Mouse (Mus musculus) cerebellum, adult 9-11 months (tissue): ENCODE data around the gene Hoxc12.

ENCODE experiments used
- DNase-seq: peaks from one replicate; pipeline ENCODE4 v3.0.0; 2022

The Hoxc12 gene

DNA sequence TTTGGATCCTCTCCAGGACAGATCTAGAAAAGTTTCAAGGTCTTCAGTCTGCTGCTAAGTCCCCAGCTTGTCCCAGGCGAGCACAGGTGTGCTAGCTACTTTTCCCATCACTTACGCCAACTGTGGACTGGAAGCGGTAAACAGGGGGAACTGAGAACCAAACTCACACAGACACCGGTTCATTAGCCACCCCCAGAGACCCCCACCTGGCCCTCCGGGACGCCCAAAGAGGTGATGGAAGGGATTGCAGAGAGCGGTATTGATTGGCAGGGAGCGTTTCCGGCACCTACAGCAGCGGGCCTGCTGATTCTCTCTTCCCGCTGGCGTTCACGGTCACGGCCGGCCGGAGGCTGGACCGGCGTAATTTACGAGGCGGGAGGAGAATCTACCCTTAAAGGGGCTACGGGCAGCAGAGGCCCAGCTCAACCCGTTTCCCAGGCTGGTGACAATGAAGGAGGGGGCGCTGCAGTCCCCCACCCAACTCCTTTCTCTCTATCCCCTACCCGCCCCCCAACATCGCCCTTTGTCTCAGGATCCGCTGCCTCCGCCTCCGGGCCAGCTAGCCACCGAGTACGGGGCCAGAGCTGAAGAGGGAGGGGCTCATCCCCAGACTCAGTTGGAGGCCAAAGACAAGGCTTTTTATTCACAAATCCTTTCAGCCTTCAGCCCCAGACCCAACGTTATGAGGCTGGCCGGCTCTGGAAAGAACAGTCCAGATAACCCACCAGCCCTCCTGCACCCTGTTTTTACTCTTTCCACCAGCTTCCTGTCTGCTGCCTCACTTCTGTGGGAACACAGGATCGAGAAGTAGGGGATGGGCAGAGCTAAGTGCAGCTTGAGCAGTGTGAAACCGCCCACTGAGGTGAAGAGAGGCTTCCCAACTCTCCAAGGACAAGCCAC, 2.9 kb downstream of the Hoxc12 start:
- no peak for DNase-seq

DNA sequence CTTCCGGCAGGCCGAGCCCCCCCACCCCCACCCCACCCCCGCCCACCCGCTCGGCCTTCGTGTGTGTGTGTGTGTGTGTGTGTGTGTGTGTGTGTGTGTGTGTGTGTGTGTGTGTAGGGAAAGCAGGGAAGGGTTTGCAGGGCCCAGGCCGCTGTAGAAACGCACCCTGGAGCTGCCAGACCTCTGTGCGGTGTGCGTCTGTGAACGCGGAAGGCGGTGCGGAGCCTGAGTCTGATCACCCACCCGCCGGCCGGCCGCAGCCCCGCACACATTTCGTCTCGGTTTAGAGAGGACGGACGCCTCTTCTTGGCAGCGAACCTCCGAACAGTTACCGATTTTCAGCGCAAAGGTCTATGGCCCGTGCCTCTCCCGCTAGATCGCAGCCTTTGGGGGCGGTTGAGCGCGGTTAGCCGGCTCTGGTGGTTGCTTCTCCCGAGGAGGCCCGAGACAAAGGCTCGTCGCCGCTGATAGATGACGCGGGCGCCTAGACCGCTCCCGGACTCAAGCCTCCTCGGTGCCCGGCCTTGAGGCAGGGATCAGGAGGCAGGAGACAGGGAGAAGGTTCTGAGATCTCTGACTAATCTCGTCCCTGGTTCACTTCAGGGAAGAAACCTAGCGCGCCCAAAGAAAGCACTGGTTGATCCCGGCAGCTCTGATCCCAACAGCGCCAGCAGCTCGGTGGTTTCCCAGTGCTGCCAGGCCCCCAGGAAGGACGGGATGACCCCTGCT, 6.3 kb downstream of the Hoxc12 start:
- no peak for DNase-seq

DNA sequence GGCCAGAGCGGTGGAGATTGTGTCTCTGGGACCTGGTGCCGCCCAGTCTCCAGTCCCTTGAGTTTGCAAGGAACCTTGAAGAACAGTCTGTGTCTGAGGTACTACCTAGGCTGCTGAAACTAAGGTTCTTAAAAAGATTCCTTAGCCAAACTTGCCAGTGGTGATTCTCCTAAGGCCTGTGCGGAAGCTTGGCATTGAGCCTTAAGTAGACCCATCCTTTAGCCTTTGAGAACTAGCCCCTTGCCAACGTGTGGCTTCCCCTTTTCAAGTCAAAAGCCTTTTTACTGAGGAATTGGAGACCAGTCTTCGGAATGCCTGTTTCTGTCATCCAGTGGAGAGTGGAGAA, 6.9 kb downstream of the Hoxc12 start:
- no peak for DNase-seq

DNA sequence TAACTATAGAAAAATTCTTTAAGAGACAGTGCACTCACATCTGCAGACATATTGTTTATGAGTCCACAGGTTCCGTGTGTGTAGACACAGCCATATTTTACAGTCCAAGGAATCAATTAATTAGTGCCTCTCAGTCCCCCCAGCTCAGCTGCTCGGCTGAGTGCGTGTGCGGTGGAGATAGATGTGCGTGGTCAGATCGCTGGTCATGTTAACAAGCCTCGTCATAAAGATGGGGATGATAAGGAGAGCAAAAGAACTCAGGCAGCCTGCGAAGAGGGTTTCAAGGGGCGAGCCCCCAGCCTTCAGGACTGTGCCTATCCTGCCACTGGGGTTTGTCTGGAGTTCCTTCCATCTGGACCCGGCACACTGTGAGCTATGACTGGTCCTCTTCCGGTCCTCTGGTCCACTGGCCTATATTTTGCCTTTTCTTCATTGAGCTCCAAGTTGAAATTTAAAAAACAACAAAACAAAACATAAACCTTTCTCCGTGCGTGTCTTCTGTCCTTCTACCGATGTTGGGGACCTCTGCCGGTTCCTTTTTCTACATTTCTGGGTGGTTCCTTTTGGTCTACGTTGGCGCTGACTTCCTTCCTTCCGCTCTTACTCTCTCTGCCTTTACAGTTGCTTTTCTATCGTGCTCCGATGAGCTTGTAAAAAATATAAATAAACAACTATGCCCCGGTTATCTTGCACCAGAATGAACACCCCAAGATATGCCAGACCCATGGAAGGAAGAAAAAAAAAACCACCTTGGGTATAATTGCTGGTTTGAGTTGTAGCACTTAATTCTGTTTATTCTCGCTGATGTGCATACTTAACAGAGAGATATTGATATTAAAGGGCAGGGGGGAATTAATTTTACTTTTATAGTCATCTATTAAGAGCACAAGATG, 8.9 kb downstream of the Hoxc12 start:
- no peak for DNase-seq

DNA sequence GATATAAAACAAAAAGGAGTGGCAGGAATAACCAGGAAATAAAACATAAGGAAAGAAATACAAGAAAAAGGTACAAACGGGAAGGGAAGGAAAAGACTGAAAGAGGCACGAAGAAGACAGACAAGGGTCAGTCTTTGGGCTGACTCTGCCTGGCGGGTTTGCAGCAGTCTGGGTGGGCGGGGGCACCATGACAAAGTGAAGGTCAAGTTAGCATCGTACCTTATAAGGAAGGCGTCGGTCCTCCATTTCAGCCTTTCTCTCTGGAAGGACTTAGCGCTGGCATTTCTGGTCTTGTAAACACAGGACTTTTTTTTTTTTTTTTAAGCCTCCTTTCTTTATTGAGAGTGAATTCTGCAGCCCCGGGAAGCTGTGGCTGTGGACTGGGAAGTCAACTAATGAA, 10.7 kb downstream of the Hoxc12 start:
- DNase-seq, result no peak

DNA sequence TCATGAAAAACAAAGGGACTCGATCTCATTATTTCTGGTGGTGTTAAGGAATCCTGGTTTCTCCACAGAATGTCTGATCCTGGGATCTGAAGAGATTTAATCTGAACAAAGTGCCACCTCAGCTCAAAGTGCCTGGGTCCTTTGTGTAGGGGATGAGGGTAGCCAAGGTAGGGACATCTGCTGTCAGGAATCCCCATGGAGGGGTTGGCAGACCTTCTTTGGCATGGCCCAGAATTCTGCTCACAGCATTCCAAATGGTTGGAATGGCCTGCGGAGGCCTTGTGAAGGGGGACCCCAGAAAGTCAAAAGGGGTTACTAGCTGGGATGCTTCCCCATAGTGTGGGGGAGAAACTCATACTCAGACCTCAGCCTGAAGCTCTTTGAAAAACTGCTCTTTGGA, 12.3 kb downstream of the Hoxc12 start:
- DNase-seq, result no peak

DNA sequence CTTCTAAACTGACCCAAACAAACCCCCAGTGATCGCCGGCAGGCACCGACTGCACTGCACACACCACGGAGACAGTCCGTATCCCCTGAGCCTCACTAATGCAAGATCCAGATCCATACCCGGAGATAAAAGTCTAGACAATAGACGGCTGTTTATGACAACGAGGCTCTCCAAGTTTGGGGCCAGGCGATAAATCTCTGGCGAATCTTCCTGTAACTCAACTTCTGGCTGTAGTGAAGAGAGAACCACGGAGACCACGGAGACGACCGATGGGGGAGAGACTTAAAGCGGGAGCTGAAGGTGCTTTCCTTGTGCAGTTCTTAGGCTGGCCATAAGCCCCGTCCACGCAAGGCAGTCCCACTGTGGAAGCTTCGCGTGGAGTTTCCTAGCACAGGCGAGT, 13.1 kb downstream of the Hoxc12 start:
- no peak for DNase-seq

DNA sequence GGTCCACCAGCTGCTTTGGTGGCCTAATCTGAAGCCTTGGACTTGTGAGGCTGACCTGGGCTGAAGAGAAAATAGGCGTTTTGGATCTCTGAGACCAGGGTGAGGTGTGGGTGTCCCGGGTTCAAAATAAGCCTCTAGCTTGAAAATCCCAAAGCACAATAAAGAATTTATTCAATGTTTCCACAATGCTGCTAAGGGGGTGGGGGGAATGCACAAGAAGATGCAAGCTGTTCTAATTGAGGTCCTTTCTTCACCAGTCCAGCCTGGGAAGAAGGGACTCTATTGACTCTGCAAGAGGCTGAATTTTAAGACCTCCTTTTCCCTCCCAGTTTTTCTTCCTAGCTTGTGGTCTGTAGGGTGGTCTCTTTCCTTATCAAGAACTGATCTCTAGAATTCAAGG, 14.3 kb downstream of the Hoxc12 start:
- no peak for DNase-seq

DNA sequence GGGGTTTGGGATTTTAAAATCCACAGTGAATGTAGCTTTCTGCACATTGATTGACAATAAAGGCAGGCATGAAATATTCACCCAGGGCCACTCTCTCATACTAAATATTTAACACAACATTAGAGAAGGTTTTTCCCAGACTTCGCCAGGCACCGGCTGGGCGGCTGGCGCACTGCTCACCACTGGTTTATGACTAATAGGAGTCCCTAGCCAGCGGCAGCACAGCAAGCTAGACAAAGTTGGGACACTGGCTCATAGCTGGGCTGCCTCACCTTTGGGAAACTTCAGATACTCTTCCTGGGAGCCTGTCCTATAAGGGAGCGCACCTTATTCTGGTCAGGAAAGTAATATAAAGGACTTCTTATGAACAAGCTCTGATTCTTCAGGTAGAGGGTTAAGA, 17.0 kb downstream of the Hoxc12 start:
- no peak for DNase-seq

DNA sequence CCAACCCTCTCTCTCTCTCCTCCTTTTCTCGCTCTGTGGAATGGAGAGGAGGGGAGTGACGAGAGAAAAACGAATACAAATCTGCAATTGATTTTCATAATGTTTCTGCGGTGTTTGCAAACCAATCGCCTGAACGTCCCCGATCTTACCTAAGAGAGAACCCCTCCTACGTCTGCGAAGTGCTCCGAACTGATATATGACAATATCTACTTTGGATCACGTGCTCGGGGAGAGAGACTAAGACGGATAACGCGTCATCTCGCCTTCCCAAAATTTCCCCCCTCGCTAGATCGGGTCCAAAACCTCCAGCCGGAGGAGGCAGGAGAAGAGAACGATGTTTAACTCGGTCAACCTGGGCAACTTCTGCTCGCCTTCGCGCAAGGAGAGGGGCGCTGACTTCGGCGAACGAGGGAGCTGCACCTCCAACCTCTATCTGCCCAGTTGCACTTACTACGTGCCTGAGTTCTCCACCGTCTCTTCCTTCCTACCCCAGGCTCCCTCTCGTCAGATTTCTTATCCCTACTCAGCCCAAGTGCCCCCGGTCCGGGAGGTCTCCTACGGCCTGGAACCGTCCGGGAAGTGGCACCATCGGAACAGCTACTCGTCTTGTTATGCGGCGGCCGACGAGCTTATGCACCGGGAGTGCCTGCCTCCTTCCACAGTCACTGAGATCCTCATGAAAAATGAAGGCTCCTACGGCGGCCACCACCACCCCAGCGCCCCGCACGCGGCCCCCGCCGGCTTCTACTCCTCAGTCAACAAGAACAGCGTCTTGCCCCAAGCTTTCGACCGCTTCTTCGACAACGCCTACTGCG, 17.8 kb downstream of the Hoxc12 start, which contains the start of gene Hoxc11:
Gene Hoxc11, plus strand, starts transcription at position 236 of the 815 bp plus-strand sequence.
- no peak for DNase-seq

DNA sequence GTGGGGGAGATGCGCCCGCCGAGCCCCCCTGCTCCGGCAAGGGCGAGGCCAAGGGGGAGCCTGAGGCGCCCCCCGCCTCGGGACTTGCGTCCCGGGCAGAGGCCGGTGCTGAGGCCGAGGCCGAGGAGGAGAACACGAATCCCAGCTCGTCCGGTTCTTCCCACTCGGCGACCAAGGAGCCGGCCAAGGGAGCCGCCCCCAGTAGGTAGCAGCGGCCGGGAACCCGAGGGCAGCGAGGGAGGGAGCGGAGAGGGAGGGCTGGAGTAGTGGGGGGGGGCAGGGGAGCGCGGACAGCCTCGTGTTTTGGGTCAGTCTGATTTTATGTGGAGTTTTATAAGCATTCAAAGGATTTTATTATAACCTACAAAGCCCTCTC, 18.4 kb downstream of the Hoxc12 start:
- DNase-seq, result no peak

DNA sequence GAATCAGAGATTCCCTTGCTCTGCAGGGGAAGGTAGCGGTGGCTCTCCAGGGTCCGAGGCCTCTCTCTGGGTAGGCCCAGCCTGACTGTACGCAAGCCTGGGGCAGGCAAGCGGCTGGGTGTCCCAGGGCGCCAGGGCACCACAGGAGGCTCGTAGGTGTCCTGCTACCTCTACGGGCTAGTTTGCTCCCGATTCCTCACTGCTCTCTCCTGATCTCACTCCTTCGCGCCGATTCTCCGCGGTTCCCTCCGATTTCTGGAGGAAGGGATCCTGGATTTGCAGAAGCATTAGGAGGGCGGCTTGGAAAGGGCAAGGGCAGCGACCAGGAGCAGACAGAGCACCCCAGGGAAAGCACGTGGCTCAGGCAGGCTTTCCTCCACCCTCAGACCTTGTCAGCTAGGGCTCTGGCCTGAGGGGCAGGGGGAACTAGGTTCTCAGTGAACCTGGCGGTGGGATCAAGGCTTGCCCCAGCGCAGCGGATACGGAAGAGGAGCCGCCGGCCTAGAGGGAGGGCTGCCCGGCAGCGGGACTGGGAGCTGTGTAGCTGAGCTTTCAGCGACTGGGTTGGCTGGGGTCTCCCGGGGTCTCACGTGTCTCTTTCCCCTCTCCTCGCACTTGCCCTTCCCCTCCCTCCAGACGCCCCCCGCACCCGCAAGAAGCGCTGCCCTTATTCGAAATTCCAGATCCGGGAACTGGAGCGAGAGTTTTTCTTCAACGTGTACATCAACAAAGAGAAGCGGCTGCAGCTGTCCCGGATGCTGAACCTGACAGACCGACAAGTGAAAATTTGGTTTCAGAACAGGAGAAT, 19.5 kb downstream of the Hoxc12 start:
- no peak for DNase-seq

DNA sequence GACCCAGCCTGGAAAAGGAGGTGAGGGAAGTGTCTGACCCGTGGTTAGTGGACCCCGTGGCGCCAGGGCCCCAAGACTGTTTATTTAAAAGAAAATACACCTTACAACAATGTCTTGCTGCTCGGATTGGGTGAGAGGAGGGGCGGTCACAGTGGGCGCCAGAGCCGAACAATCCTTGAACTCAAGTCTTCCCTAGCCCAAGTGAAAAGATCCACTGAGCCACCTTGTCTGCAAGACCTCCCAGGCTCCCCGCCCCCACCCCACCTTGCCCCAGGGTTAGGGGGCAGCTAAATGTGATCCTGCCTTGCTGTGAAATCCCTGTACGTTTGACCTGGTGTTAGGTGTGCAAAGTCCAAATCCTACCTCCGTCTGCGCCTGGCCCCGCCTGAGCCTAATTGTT, 20.3 kb downstream of the Hoxc12 start:
- DNase-seq, result no peak

DNA sequence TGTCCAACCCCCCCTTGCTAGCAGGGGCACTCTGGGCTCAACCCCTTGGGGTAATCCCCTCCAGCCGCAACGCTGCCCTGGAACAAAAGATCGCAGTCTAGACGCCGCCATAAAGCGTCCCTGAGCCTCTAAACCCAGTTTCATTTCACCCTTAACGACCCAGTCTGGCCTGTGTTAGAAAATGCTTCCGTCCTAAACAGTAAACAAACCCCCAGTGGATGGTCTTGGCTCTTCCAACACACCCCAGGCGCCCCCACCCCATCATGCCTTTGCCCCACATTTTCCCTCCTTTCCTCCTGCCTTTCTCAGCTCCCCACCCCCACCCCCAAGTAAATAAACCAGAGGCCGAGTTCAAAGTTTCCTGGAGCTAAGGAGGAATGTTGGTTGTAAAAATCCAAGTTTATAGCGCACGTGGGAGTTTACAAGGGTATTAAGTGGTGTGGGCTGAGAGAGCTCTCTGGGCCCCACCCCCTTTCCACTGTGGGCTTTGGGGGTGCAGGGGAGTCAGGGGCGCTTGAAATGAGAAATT, 23.2 kb downstream of the Hoxc12 start:
- no peak for DNase-seq

DNA sequence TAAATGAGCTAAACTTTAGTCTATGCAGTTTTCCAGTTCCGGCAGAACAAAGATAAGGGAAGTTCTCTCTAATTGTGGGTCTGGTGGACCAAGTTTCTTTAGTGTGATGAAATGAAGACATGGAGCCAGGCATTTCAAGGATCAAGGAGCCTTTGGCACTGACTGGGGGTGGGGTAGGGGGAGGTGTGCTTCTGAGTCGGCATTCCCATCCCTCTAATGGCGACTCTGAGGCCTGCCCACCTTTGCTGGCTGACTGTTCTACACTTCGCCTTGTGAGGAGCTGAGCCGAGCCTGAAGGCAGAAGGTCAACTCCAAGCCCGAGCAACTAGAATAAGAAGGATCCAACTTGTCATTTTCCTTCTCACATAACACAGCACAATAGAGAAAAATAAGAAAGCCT, 25.2 kb downstream of the Hoxc12 start:
- DNase-seq, result no peak

DNA sequence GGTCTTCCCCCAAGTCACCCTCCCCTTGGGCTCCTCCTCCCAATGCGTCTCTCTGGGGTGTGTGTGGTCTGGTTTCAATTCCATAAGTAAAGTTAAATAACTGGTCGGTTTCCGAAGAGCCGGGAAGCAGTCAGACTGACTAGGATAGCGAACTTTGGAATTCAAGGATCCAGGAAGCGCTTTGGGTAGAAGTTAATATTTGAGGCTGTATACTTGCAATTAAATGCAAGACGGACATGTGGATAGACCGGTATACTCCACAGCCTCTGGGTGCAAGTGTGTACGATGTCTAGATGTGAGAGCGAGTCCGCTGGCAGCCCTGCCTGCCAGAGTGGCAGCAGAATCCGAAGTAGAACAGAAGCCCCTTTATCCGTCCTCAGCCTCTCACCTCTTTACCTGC, 25.9 kb downstream of the Hoxc12 start:
- no peak for DNase-seq

DNA sequence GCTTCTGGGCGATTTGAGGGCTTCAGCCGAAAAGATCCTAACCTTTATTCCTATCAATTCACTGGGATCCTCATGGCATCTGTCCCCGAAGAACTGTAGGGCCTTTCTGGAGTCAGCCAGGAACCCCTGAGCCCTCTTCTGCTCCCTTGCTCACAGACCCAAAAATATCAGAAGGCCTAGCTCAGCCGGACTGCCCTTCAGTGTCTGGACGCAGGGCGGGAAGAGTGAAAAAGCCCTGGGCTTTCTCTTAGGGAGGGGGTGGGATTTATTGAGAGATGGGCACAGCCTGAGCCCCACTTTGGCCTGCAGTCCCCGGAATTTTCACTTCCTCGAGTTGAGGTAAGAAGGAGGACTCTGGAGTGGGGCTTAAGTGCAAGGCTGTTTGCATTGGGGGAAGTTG, 26.7 kb downstream of the Hoxc12 start:
- DNase-seq, result no peak

DNA sequence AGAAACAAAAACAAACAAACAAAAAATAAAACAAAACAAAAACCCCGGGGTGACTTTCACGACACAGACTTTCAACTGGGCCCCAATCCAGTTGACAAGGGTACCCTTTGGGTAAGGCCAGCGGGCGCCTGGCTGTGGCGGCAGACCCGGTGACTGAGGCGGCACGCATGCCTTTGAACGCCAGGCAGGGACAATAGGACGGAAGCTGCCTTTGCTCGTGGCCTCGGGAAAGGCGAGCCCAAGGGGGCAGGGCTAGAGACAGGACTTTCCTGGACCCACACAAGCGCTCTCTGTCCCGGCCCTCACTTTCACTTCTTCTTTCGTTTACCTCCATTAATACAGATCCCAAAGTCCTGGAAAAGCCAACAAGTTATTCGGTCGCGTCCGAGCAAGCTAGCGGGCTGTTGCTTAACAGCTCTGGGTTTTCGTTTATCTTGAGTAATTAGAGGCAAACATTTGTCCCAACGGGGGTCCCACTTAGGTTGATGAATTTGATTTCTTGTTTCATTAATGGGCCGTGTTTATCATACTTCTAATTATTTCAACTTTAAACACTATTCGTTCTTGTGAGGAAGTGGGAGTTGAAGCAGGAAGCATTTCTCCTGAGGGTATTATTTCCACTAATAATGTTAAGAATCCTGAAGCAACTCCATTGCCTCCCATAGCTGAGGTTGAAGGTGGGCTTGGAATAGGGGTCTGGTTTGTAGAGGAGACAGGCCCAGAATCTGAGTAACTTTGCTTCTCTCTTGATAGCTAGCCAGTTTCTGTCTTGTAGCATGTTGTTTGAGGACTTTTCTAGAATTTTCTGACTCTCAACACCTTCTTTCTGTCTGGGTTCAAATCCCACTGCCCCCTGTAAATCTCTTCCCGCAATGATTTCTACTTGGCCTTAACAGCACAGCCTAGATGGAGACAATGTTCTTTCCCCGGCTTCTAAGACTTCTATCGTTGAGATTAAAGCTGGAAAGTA, 27.4 kb downstream of the Hoxc12 start:
- no peak for DNase-seq

DNA sequence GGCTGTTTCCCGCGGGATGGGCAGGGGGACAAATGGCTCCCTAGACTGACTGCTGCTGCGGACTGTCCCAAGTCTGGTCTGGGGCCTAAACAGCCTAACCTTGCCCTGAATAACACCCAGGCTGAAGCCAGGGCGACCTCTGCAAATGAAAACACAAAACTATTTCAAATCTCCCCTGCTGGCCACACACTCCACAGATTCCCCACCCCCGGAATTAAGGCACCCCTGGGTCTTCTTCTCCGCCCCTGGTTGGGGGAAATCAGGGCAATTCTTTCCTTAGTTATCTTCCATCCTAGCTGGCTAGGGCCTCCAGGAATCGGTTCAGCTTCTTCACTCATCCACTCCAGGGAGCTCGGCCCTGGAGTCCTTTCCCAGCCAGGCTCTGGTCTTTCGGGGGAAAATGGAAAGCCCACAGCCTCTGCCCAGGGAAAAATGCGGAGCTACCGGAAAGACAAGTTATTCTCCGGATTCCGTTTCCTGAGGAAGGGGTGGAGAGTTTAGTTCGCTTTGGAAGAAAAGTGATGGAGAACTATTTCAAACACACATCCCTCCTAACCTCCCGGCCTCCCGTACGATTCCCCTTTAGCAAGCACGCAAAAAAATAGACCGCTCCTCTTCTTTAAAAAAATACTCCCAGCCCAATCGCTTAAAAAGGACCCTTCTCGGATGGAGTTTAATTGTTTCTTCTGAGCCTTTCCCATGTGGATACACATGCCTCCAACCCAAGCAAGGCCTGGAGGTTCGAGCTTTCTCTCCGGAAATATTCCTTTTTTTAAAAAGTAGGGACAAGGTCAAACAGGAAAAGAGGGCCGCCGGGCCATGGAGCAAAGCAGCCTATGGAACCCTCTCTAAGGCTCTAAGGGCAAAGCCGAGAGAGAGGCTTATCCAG, 28.7 kb downstream of the Hoxc12 start:
- no peak for DNase-seq
